Mouse (Mus musculus) kidney, embryonic 14.5 days (tissue): Measurements from ENCODE around the gene Krtap28-13. TPM values are rescaled to one million over a fixed set of nuclear protein-coding genes. Genes with fewer than 3 reads are reported as not detected.
A peak's percentile ranks its signal among the peaks of the same experiment; 100 is the strongest.

ENCODE experiments used
- ATAC-seq: fragments of 200-750 bp; cut with Nextera tagmentation; 2 replicates; pipeline ENCODE4 v1.8.0; 2017; ENCODE audit warnings: moderate number of reproducible peaks, mild to moderate bottlenecking, moderate TSS enrichment, moderate library complexity; ENCODE audit not compliant: low FRiP score, low TSS enrichment
- H3K27ac ChIP-seq: fragments of 300-500 bp; sonication (generic); 2 replicates; pipeline ENCODE4 v1.5.1; 2014; ENCODE audit warnings: low read depth, mild to moderate bottlenecking, low read length, moderate library complexity, mixed read lengths
- H3K27me3 ChIP-seq: fragments of 300-500 bp; sonication (generic); 2 replicates; pipeline ENCODE4 v1.6.1; 2014; ENCODE audit warnings: mild to moderate bottlenecking, low read length; ENCODE audit not compliant: control insufficient read depth, insufficient read depth
- H3K36me3 ChIP-seq: fragments of 300-500 bp; sonication (generic); 2 replicates; pipeline ENCODE4 v1.6.1; 2014; ENCODE audit warnings: low read length, mixed read lengths; ENCODE audit not compliant: control insufficient read depth, insufficient read depth
- H3K4me1 ChIP-seq: fragments of 300-500 bp; sonication (generic); 2 replicates; pipeline ENCODE4 v1.6.1; 2014; ENCODE audit warnings: low read length, mixed read lengths; ENCODE audit not compliant: control insufficient read depth, insufficient read depth
- H3K4me2 ChIP-seq: fragments of 300-500 bp; sonication (generic); replicated peaks from 2 replicates; pipeline ENCODE4 v1.6.1; 2014; ENCODE audit warnings: low read depth, mild to moderate bottlenecking, low read length
- H3K4me3 ChIP-seq: fragments of 300-500 bp; sonication (generic); 2 replicates; pipeline ENCODE4 v1.5.1; 2014; ENCODE audit warnings: mild to moderate bottlenecking, low read length
- H3K9ac ChIP-seq: fragments of 300-500 bp; sonication (generic); 2 replicates; pipeline ENCODE4 v1.6.1; 2014; ENCODE audit warnings: low read depth, mild to moderate bottlenecking, low read length, moderate library complexity
- H3K9me3 ChIP-seq: fragments of 300-500 bp; sonication (generic); 2 replicates; pipeline ENCODE4 v1.6.1; 2016; ENCODE audit warnings: low read length; ENCODE audit not compliant: control insufficient read depth
- WGBS: fragments of 180-500 bp; shearing (Covaris S2); extraction: QIAGEN DNeasy Blood & Tissue Kit; methylation state at CpG from one replicate; pipeline ENCODE4 v1.1.7; 2014; 5-methylcytosine and 5-hydroxymethylcytosine counted together
- polyA plus RNA-seq: library from polyadenylated mRNA; unstranded; fragments of >200 nt; fragmentation: Nextera tagmentation; extraction: Ambion mirVana; gene quantifications from 2 replicates; pipeline ENCODE4 v1.2.1, GENCODE M21; 2014

Krtap28-13 gene
- polyA plus RNA-seq, 1 experiment from 2014 or later: not detected

DNA sequence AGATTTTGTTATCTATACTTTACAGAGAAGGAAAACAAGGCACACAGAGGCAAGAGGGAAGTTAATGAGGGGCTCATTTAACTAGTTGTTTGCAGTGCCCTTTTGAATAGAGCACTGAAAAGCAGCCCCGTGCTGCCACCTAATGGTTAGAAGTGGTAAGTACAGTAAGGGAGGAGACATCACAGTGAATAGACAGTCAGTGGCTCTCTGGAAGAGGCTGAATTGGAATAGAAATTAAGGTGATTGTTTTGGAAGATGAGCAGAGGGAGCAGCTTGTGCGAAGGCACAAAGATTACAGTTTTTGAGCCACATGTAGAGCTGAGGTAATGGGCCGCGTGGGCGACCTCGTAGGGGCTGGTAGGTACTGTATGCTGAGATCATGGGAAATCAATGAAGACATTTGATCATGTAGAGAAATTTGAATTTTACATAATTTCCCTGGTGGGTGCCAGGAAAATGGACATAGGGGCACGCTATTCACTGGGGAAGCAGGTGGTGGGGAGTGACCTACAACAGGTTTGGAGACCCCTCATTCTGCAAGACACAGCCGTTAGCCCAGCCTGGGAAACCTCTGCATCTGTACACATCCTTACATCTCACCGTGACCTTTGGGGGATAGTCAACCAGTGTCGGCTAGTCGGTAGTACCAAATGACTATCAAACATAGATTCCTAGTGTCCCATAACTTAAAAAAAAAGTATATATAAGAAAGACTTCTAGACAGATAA is 15.6 kb downstream of the Krtap28-13 start:
- no peaks in the 10 kb centered on the region for H3K36me3 ChIP-seq
- peak overlapping the region; percentile 34 for H3K4me2 ChIP-seq
- peak overlapping the region; percentile 17; the same call in 1 of the 2 replicates for H3K4me3 ChIP-seq
- ATAC-seq: peak; percentile 79
- H3K27ac ChIP-seq: no peak overlapping the region
- no peaks in the 10 kb centered on the region for H3K27me3 ChIP-seq
- H3K9me3 ChIP-seq: no peaks in the 10 kb centered on the region
- H3K4me1 ChIP-seq: no peaks in the 10 kb centered on the region
- no peak overlapping the region for H3K9ac ChIP-seq
- WGBS: 49% methylated on average over 11 of the region's 11 CpGs

GRCm38 (mm10) chr1:83077016-83077415 is 16.3 kb downstream of the Krtap28-13 start:
- H3K27ac ChIP-seq: no peak overlapping the region
- H3K27me3 ChIP-seq: no peaks in the 10 kb centered on the region
- no peak overlapping the region for H3K4me2 ChIP-seq
- ATAC-seq: no peak
- H3K9ac ChIP-seq: no peak overlapping the region
- 78% methylated on average over 6 of the region's 6 CpGs for WGBS
- no peak overlapping the region for H3K4me3 ChIP-seq
- H3K9me3 ChIP-seq: no peaks in the 10 kb centered on the region
- no peaks in the 10 kb centered on the region for H3K36me3 ChIP-seq
- H3K4me1 ChIP-seq: no peaks in the 10 kb centered on the region

DNA sequence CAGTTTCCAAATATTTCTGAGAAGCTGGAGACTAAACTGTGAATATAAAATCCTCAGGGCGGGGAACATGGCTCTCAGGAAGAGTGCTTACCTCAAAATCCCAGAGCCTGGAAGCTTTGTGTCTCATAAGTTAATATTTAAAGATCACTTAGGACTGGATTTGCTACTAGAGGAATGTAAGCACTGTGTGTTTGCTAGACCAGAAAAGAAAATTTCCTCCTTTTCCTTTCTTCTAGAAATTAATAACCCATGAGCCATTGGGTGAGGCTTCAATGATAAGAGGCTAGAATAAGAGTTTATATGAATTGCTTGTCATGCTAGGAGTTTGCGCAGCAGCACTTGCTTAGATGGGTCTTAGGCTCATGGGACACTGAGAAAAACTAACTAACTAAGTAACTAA is 24.1 kb downstream of the Krtap28-13 start:
- H3K36me3 ChIP-seq: no peaks in the 10 kb centered on the region
- H3K4me1 ChIP-seq: no peaks in the 10 kb centered on the region
- no peaks in the 10 kb centered on the region for H3K27me3 ChIP-seq
- WGBS: 68% methylated on average over 2 of the region's 2 CpGs
- H3K9ac ChIP-seq: no peak overlapping the region
- no peak overlapping the region for H3K4me3 ChIP-seq
- no peak overlapping the region for H3K27ac ChIP-seq
- ATAC-seq: no peak
- no peak overlapping the region for H3K4me2 ChIP-seq
- H3K9me3 ChIP-seq: no peaks in the 10 kb centered on the region

DNA sequence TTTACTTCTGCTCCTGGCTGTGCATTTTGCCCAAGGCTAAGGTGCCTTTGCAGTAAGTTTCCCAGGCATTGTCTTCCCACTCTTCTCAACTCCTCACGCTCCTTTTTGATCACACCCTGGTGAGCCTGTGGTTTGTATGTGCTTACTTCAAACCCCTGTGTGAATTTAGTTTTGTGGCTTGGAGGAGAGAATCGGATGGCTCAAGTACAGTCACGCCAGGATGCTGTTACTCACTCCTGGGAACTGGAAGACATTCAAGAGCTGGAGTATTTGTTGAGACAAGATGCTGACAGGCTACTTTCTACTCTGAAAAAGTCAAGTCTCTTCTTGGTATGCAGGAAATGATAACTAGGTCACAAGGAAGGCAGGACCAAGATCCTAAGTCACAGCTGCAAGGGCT is 30.5 kb downstream of the Krtap28-13 start:
- 69% methylated on average over 3 of the region's 3 CpGs for WGBS

DNA sequence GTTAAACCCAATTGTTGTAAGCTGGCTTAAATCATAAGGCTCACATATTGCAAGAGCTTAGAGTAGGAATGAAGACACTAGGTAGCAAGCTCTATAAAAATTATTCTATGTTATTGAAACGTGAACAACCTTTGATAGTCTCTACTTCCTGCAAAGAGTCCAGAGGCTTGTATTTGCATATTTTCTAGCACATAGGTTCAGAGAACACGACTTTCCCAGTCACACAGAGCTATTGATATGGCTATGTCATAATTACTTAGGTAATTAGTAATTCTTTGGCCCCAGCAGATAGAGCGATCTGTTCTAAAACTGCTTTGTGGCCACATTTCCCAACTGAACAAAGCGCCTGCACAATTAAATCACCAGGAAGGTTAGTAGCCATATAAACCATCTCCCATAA is 36.2 kb downstream of the Krtap28-13 start:
- Histone ChIP-seq H3K4me3 (no peak overlapping the region), H3K9ac (no peak overlapping the region), H3K4me1 (no peaks in the 10 kb centered on the region), H3K4me2 (no peak overlapping the region), H3K27ac (no peak overlapping the region), H3K9me3 (no peaks in the 10 kb centered on the region), H3K36me3 (no peaks in the 10 kb centered on the region), H3K27me3 (no peaks in the 10 kb centered on the region)
- ATAC-seq: no peak
- 85% methylated on average over 4 of the region's 4 CpGs for WGBS

More for the DNA sequence above, 30.5 kb downstream of the Krtap28-13 start:
- Histone ChIP-seq H3K9me3 (no peaks in the 10 kb centered on the region), H3K4me3 (no peak overlapping the region), H3K27me3 (no peaks in the 10 kb centered on the region), H3K9ac (no peak overlapping the region), H3K4me1 (no peaks in the 10 kb centered on the region), H3K27ac (no peak overlapping the region), H3K4me2 (no peak overlapping the region), H3K36me3 (no peaks in the 10 kb centered on the region)
- no peak for ATAC-seq

DNA sequence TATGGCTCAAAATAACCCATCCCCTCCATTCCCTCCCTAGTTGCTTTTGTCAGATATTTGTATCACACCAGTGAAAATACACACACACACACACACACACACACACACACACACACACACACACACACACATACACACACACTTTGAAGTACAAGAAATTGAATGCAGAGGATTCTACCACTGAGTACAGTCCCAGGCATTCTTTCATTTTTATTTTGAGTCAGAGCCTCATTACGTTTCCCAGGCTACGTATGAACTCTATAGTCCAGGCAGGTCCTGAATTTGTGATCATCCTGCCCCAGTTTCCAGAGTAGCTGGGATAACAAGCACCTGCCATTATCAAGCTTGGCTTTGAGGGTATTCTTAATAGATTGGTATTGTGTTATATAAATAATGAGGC is 38.4 kb downstream of the Krtap28-13 start:
- no peak overlapping the region for H3K4me3 ChIP-seq
- H3K27ac ChIP-seq: no peak overlapping the region
- H3K36me3 ChIP-seq: no peaks in the 10 kb centered on the region
- no peaks in the 10 kb centered on the region for H3K9me3 ChIP-seq
- ATAC-seq: no peak
- H3K27me3 ChIP-seq: no peaks in the 10 kb centered on the region
- H3K4me2 ChIP-seq: no peak overlapping the region
- 90% methylated on average over 2 of the region's 2 CpGs for WGBS
- no peak overlapping the region for H3K9ac ChIP-seq
- H3K4me1 ChIP-seq: no peaks in the 10 kb centered on the region

- no peaks in the 10 kb centered on the region for H3K36me3 ChIP-seq
- no peak overlapping the region for H3K27ac ChIP-seq
- no peak overlapping the region for H3K9ac ChIP-seq
- 82% methylated on average over 7 of the region's 7 CpGs for WGBS
- no peak overlapping the region for H3K4me3 ChIP-seq
- H3K27me3 ChIP-seq: no peaks in the 10 kb centered on the region
- H3K9me3 ChIP-seq: no peaks in the 10 kb centered on the region
- H3K4me1 ChIP-seq: no peaks in the 10 kb centered on the region
- no peak overlapping the region for H3K4me2 ChIP-seq
- ATAC-seq: no peak
Measured at GRCm38 (mm10) chr1:83099580-83100137, 38.9 kb downstream of the Krtap28-13 start.

GRCm38 (mm10) chr1:83101891-83102290 is 41.2 kb downstream of the Krtap28-13 start:
- no peaks in the 10 kb centered on the region for H3K36me3 ChIP-seq
- no peaks in the 10 kb centered on the region for H3K27me3 ChIP-seq
- H3K9ac ChIP-seq: no peak overlapping the region
- ATAC-seq: no peak
- H3K27ac ChIP-seq: no peak overlapping the region
- H3K9me3 ChIP-seq: no peaks in the 10 kb centered on the region
- H3K4me3 ChIP-seq: no peak overlapping the region
- no peaks in the 10 kb centered on the region for H3K4me1 ChIP-seq
- no peak overlapping the region for H3K4me2 ChIP-seq
- 28% methylated on average over 3 of the region's 3 CpGs for WGBS

DNA sequence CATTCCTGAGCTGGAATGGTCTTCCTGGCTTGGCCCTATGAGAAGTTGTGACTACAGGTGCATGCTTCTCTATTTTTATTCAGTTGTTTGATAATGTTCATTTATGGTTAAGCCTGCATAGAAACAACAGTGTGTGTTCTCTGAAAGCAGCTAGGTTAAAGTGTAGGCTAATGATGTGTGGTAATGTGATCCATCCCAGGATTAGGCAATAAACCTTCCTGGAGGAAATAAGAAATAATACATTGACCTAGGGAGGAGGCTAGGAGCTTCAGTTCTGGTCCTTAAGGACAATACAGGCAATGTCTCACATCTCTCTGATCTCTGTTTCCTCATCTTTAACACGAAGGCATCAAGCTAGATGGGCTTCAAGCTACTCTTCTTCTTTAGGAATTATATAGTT is 44.7 kb downstream of the Krtap28-13 start:
- 63% methylated on average over 1 of the region's 1 CpGs for WGBS

More for the DNA sequence above, 44.7 kb downstream of the Krtap28-13 start:
- Histone ChIP-seq H3K9ac (no peak overlapping the region), H3K4me3 (no peak overlapping the region), H3K36me3 (no peaks in the 10 kb centered on the region), H3K4me2 (no peak overlapping the region), H3K27me3 (no peaks in the 10 kb centered on the region), H3K9me3 (no peaks in the 10 kb centered on the region), H3K27ac (no peak overlapping the region), H3K4me1 (no peaks in the 10 kb centered on the region)
- ATAC-seq: no peak
